Mouse (Mus musculus): ENCODE results near the gene Heyl.

DNA sequence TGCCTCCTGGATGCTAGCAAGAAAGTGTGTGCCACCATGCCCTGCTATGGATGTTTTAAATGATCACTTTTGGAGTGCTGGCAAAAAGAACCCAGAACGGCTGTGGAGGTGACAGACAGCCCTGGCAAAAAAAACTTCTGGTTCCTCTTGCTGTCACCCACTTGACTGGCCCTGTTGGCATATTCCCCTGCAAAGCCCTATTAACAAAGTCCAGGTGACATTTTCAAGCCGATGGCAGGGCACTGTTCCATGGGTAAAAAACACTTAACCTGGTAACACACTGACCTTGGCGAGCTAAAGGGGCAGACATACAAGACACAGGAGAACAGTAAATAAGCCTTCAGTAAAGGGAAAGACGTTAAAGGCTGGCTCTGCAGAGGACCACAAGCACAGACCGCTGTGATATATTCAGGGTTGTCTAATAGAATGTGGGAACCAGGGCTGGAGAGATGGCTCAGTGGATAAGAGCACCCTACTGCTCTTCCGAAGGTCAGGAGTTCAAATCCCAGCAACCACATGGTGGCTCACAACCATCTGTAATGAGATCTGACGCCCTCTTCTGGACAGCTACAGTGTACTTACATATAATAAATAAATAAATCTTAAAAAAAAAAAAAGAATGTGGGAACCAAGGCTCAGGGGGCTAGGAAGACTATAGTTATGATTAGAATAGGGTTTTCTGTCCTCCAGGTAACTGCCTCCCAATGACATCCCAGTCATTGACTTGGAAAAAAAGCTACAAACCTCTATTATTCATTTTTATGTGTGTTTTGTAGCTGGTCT lies 60.5 kb downstream of the Heyl start:
- TF ChIP-seq CTCF (IDR thresholded peaks at IDR 0.05; ENCODE audit: low read depth, low read length) = no peak
- TF ChIP-seq GATA1 (IDR thresholded peaks at IDR 0.05; ENCODE audit: borderline replicate concordance, low read length) = no peak

All from G1E (cell line).